Mouse (Mus musculus): Measurements from ENCODE around the gene Gba.
A peak's percentile ranks its signal among the peaks of the same experiment; 100 is the strongest.

Gene Gba

GRCm38 (mm10) chr3:89183058-89183958, 19.4 kb upstream of the Gba start, which contains the start of gene Fam189b:
Gene Fam189b, plus strand, starts transcription at chr3:89183143.
- DNase-seq (ENCODE audit: low spot score in 2 of 2), result peak in 1 of 2 experiments; percentile 72

GRCm38 (mm10) chr3:89183959-89184315, 18.8 kb upstream of the Gba start:
- no peak for DNase-seq (ENCODE audit: low spot score in 2 of 2)

- peak in 1 of 2 experiments; percentile 52 for DNase-seq (ENCODE audit: low spot score in 2 of 2)
These were observed 15.5 kb upstream of the Gba start for GRCm38 (mm10) chr3:89187197-89187596.

GRCm38 (mm10) chr3:89187690-89188477, 14.8 kb upstream of the Gba start:
- peak in 1 of 2 experiments; percentile 35 for DNase-seq (ENCODE audit: low spot score in 2 of 2)

GRCm38 (mm10) chr3:89188478-89188875, 14.3 kb upstream of the Gba start:
- peak in 1 of 2 experiments; percentile 47 for DNase-seq (ENCODE audit: low spot score in 2 of 2)

GRCm38 (mm10) chr3:89190436-89190835, 12.3 kb upstream of the Gba start:
- no peak for DNase-seq (ENCODE audit: low spot score in 2 of 2)

- DNase-seq (ENCODE audit: low spot score in 2 of 2), result no peak
These were observed 9.4 kb upstream of the Gba start for GRCm38 (mm10) chr3:89193351-89193750.

- DNase-seq (ENCODE audit: low spot score in 2 of 2), result peak in 1 of 2 experiments; percentile 63
These were observed 8.9 kb upstream of the Gba start for GRCm38 (mm10) chr3:89193853-89194252.

GRCm38 (mm10) chr3:89195979-89196877, 6.5 kb upstream of the Gba start:
- peak; percentile 62 to 92 for DNase-seq (ENCODE audit: low spot score in 2 of 2)

GRCm38 (mm10) chr3:89199839-89200238, 2.9 kb upstream of the Gba start:
- DNase-seq (ENCODE audit: low spot score in 2 of 2), result no peak

- no peak for DNase-seq (ENCODE audit: low spot score in 2 of 2)
These were observed 400 bp downstream of the Gba start for GRCm38 (mm10) chr3:89203142-89203514.

- no peak for DNase-seq (ENCODE audit: low spot score in 2 of 2)
These were observed 3.4 kb downstream of the Gba start for GRCm38 (mm10) chr3:89206079-89206478.

- no peak for DNase-seq (ENCODE audit: low spot score in 2 of 2)
These were observed 4.0 kb downstream of the Gba start for GRCm38 (mm10) chr3:89206695-89207094.

- DNase-seq (ENCODE audit: low spot score in 2 of 2), result no peak
These were observed 5.4 kb downstream of the Gba start for GRCm38 (mm10) chr3:89208075-89208657.

GRCm38 (mm10) chr3:89208736-89209135, 6.0 kb downstream of the Gba start:
- no peak for DNase-seq (ENCODE audit: low spot score in 2 of 2)

- DNase-seq (ENCODE audit: low spot score in 2 of 2), result no peak
These were observed 7.0 kb downstream of the Gba start for GRCm38 (mm10) chr3:89209731-89210130.

- DNase-seq (ENCODE audit: low spot score in 2 of 2), result no peak
These were observed 7.4 kb downstream of the Gba start for GRCm38 (mm10) chr3:89210162-89210561.

- DNase-seq (ENCODE audit: low spot score in 2 of 2), result no peak
These were observed 8.0 kb downstream of the Gba start for GRCm38 (mm10) chr3:89210731-89211130.

GRCm38 (mm10) chr3:89213803-89214530, 11.2 kb downstream of the Gba start:
- DNase-seq (ENCODE audit: low spot score in 2 of 2), result peak; percentile 78 to 90

- DNase-seq (ENCODE audit: low spot score in 2 of 2), result no peak
These were observed 12.1 kb downstream of the Gba start, which contains the start of gene Thbs3 for GRCm38 (mm10) chr3:89214681-89215411. Gene Thbs3, plus strand, starts transcription at chr3:89215180.
